Mouse (Mus musculus) MEL (cell line): ENCODE measurements around the gene Slc16a10. TPM values are rescaled to one million over a fixed set of nuclear protein-coding genes. Genes with fewer than 3 reads are reported as not detected.
A peak's percentile ranks its signal among the peaks of the same experiment; 100 is the strongest.

Experiments
- DNase-seq: peaks from one replicate; pipeline ENCODE4 v3.0.0; 2011; ENCODE audit warnings: low read depth, low spot score
- H3K27ac ChIP-seq: 2 replicates; pipeline ENCODE4 v1.5.1; 2012; ENCODE audit warnings: low read depth, mild to moderate bottlenecking, control low read depth, low read length, moderate library complexity; ENCODE audit not compliant: control insufficient read depth
- H3K27me3 ChIP-seq, 2 experiments: fragments of 150-350 bp in 1 of 2; sonication (generic) in 1 of 2; 2 replicates each; pipeline ENCODE4 v1.6.1; 2012; ENCODE audit warnings: low read length in 2 of 2, mild to moderate bottlenecking in 2 of 2, improper control_type of control experiment in 1 of 2, moderate library complexity in 1 of 2; ENCODE audit not compliant: insufficient read depth in 2 of 2, control insufficient read depth in 1 of 2
- H3K36me3 ChIP-seq, 2 experiments: 2 replicates each; pipeline ENCODE4 v1.6.1; 2012 to 2014; ENCODE audit warnings: low read length in 2 of 2, improper control_type of control experiment in 1 of 2, inconsistent platforms in 1 of 2, mild to moderate bottlenecking in 1 of 2; ENCODE audit not compliant: insufficient read depth in 2 of 2, control insufficient read depth in 1 of 2
- H3K4me1 ChIP-seq, 2 experiments: fragments of 150-350 bp in 1 of 2; sonication (generic) in 1 of 2; 2 replicates each; pipeline ENCODE4 v1.6.1; 2012; ENCODE audit warnings: low read length in 2 of 2, improper control_type of control experiment in 1 of 2, mild to moderate bottlenecking in 1 of 2; ENCODE audit not compliant: insufficient read depth in 2 of 2, control insufficient read depth in 1 of 2
- H3K4me3 ChIP-seq, 2 experiments: fragments of 150-350 bp in 1 of 2; sonication (generic) in 1 of 2; 2 replicates each; pipeline ENCODE4 v1.5.1; 2012; ENCODE audit warnings: low read depth in 2 of 2, low read length in 2 of 2, mild to moderate bottlenecking in 2 of 2, moderate library complexity in 2 of 2, control low read depth in 1 of 2, improper control_type of control experiment in 1 of 2; ENCODE audit not compliant: control insufficient read depth in 1 of 2, insufficient read depth in 1 of 2
- H3K79me2 ChIP-seq: 2 replicates; pipeline ENCODE4 v1.6.1; 2012; ENCODE audit warnings: mild to moderate bottlenecking, low read length, moderate library complexity; ENCODE audit not compliant: control insufficient read depth, poor library complexity, insufficient read depth
- H3K9ac ChIP-seq: 2 replicates; pipeline ENCODE4 v1.6.1; 2012; ENCODE audit warnings: low read depth, mild to moderate bottlenecking, control low read depth, low read length, moderate library complexity; ENCODE audit not compliant: control insufficient read depth, poor library complexity, severe bottlenecking
- H3K9me3 ChIP-seq: fragments of 150-350 bp; sonication (generic); replicated peaks from 2 replicates; pipeline ENCODE4 v1.6.1; 2012; ENCODE audit warnings: mild to moderate bottlenecking, low read length, improper control_type of control experiment, moderate library complexity; ENCODE audit not compliant: insufficient read depth
- CHD1 ChIP-seq: IDR thresholded peaks from 2 replicates; pipeline ENCODE4 v1.6.1; 2012; ENCODE audit warnings: low read depth, mild to moderate bottlenecking, inconsistent platforms, low read length, improper control_type of control experiment
- E2F4 ChIP-seq: IDR thresholded peaks from 2 replicates; pipeline ENCODE4 v1.6.1; 2011; ENCODE audit warnings: low read depth, low read length, improper control_type of control experiment, borderline replicate concordance
- EP300 ChIP-seq, 2 experiments: IDR thresholded peaks; 2 replicates each; pipeline ENCODE4 v1.6.1; 2011; ENCODE audit warnings: improper control_type of control experiment in 2 of 2, low read length in 2 of 2, low read depth in 1 of 2, mild to moderate bottlenecking in 1 of 2
- GABPA ChIP-seq: IDR thresholded peaks from 2 replicates; pipeline ENCODE4 v1.6.1; 2012; ENCODE audit warnings: low read depth, mild to moderate bottlenecking, inconsistent platforms, low read length, improper control_type of control experiment, moderate library complexity
- HCFC1 ChIP-seq: IDR thresholded peaks from 2 replicates; pipeline ENCODE4 v1.6.1; 2012; ENCODE audit warnings: low read depth, mild to moderate bottlenecking, inconsistent platforms, low read length, improper control_type of control experiment, moderate library complexity
- JUND ChIP-seq: IDR thresholded peaks from 2 replicates; pipeline ENCODE4 v1.6.1; 2011; ENCODE audit warnings: low read depth, mild to moderate bottlenecking, improper control_type of control experiment, low read length
- MAFK ChIP-seq: IDR thresholded peaks from 2 replicates; pipeline ENCODE4 v1.6.1; 2011; ENCODE audit warnings: low read depth, mild to moderate bottlenecking, low read length, improper control_type of control experiment, borderline replicate concordance
- MAX ChIP-seq: IDR thresholded peaks from 2 replicates; pipeline ENCODE4 v1.6.1; 2011; ENCODE audit warnings: low read length, improper control_type of control experiment
- MAZ ChIP-seq: IDR thresholded peaks from 2 replicates; pipeline ENCODE4 v1.6.1; 2012; ENCODE audit warnings: low read depth, mild to moderate bottlenecking, inconsistent platforms, low read length, improper control_type of control experiment
- MXI1 ChIP-seq: IDR thresholded peaks from 2 replicates; pipeline ENCODE4 v1.6.1; 2011; ENCODE audit warnings: mild to moderate bottlenecking, low read depth, low read length, improper control_type of control experiment
- POLR2A ChIP-seq, 2 experiments: IDR thresholded peaks; 2 replicates each; pipeline ENCODE4 v1.6.1; 2011 to 2012; ENCODE audit warnings: low read length in 2 of 2, mild to moderate bottlenecking in 2 of 2, control low read depth in 1 of 2, improper control_type of control experiment in 1 of 2, low read depth in 1 of 2, moderate library complexity in 1 of 2; ENCODE audit not compliant: control insufficient read depth in 1 of 2, insufficient read depth in 1 of 2, poor library complexity in 1 of 2
- POLR2AphosphoS5 ChIP-seq: IDR thresholded peaks from 2 replicates; pipeline ENCODE4 v1.6.1; 2012; ENCODE audit warnings: low read depth, borderline replicate concordance, mild to moderate bottlenecking, inconsistent platforms, low read length, moderate library complexity, mixed read lengths
- SIN3A ChIP-seq: IDR thresholded peaks from 2 replicates; pipeline ENCODE4 v1.6.1; 2012; ENCODE audit warnings: low read length, improper control_type of control experiment, inconsistent platforms
- TAL1 ChIP-seq: IDR thresholded peaks from 2 replicates; pipeline ENCODE4 v1.6.1; 2012; ENCODE audit warnings: mild to moderate bottlenecking, inconsistent platforms, low read length, moderate library complexity, mixed read lengths
- UBTF ChIP-seq: IDR thresholded peaks from 2 replicates; pipeline ENCODE4 v1.6.1; 2012; ENCODE audit warnings: low read depth, mild to moderate bottlenecking, inconsistent platforms, low read length, improper control_type of control experiment, moderate library complexity, borderline replicate concordance; ENCODE audit not compliant: insufficient read depth
- USF1 ChIP-seq: IDR thresholded peaks from 2 replicates; pipeline ENCODE4 v1.6.1; 2014; ENCODE audit warnings: low read depth, mild to moderate bottlenecking, inconsistent platforms, low read length, improper control_type of control experiment, moderate library complexity
- USF2 ChIP-seq, 2 experiments: IDR thresholded peaks; 2 replicates each; pipeline ENCODE4 v1.6.1; 2011 to 2012; ENCODE audit warnings: improper control_type of control experiment in 2 of 2, low read length in 2 of 2, borderline replicate concordance in 1 of 2, inconsistent platforms in 1 of 2, low read depth in 1 of 2, mild to moderate bottlenecking in 1 of 2; ENCODE audit not compliant: insufficient read depth in 1 of 2
- ZC3H11A ChIP-seq: IDR thresholded peaks from 2 replicates; pipeline ENCODE4 v1.6.1; 2012; ENCODE audit warnings: low read depth, mild to moderate bottlenecking, inconsistent platforms, low read length, improper control_type of control experiment
- ZKSCAN1 ChIP-seq: IDR thresholded peaks from 2 replicates; pipeline ENCODE4 v1.6.1; 2012; ENCODE audit warnings: low read depth, mild to moderate bottlenecking, inconsistent platforms, low read length, improper control_type of control experiment, moderate library complexity
- ZMIZ1 ChIP-seq: IDR thresholded peaks from 2 replicates; pipeline ENCODE4 v1.6.1; 2012; ENCODE audit warnings: low read depth, mild to moderate bottlenecking, inconsistent platforms, low read length, improper control_type of control experiment, moderate library complexity
- polyA plus RNA-seq, 2 experiments: library from polyadenylated mRNA; stranded (reverse) in 1 of 2; unstranded in 1 of 2; fragments of >175 nt in 1 of 2; fragments of >200 nt in 1 of 2; gene quantifications; 2 replicates each; pipeline versions ENCODE4 v1.2.1 to v1.2.4; 2012; ENCODE audit warnings: low replicate concordance in 2 of 2, low read depth in 1 of 2; ENCODE audit not compliant: insufficient read length in 2 of 2, insufficient read depth in 1 of 2, missing spikeins in 1 of 2
- total RNA-seq: library from RNA; depleted of rRNA; stranded (reverse); fragments of 300-350 nt; gene quantifications from 2 replicates; pipeline ENCODE4 v1.2.3, GENCODE M21; 2012

Slc16a10 gene
- total and polyA plus RNA-seq, 3 experiments, result 13.2 to 17.9 TPM; not detected in 1

DNA sequence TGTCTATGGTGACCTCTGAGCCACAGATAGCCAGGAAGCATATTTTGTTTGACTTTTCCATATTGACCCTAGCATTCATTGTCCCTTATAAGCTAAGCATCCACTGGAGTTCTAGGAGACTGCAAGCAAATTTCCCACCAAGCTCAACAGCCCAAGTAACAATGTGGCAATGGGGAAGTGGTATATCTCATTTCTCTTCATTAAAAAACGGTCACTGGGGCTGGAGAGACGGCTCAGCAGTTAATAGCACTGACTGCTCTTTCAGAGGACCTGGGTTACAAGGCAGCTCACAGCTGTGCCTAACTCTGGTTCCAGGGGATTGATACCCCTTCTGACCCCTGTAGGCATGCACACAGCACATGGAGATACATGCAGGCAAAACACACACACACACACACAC is 84.4 kb downstream of the Slc16a10 start:
- TF ChIP-seq TAL1 (no peak), POLR2AphosphoS5 (no peak), POLR2A (IDR thresholded peaks at IDR 0.05; ENCODE audit: control insufficient read depth in 1 of 2, insufficient read depth in 1 of 2, low read depth in 1 of 2, low read length in 2 of 2, poor library complexity in 1 of 2) (no peak), JUND (no peak)
- TF ChIP-seq, all 39 proteins: peak for 0
- H3K9ac ChIP-seq, result no peak overlapping the region
- no peaks in the 10 kb centered on the region for H3K9me3 ChIP-seq
- H3K79me2 ChIP-seq, result no peaks in the 10 kb centered on the region
- H3K36me3 ChIP-seq, result no peaks in the 10 kb centered on the region; a peak in 1 of 4 replicates
- no peaks in the 10 kb centered on the region for H3K4me1 ChIP-seq
- no peak overlapping the region for H3K27ac ChIP-seq
- peak; percentile 18 for DNase-seq
- no peak overlapping the region for H3K4me3 ChIP-seq
- no peaks in the 10 kb centered on the region for H3K27me3 ChIP-seq

GRCm38 (mm10) chr10:40054455-40054854 is 87.6 kb downstream of the Slc16a10 start:
- Histone ChIP-seq H3K27me3 (no peaks in the 10 kb centered on the region), H3K36me3 (no peaks in the 10 kb centered on the region; a peak in 1 of 4 replicates), H3K9ac (no peak overlapping the region), H3K79me2 (no peaks in the 10 kb centered on the region), H3K27ac (no peak overlapping the region), H3K9me3 (no peaks in the 10 kb centered on the region), H3K4me3 (no peak overlapping the region), H3K4me1 (no peaks in the 10 kb centered on the region)
- DNase-seq, result no peak
- TF ChIP-seq USF2 (IDR thresholded peaks at IDR 0.05; ENCODE audit: borderline replicate concordance in 1 of 2, insufficient read depth in 1 of 2, low read depth in 1 of 2, low read length in 2 of 2) (no peak), MAZ (no peak), EP300 (IDR thresholded peaks at IDR 0.05; ENCODE audit: low read depth in 1 of 2, low read length in 2 of 2) (no peak), HCFC1 (no peak), ZC3H11A (no peak), ZKSCAN1 (no peak), POLR2A (IDR thresholded peaks at IDR 0.05; ENCODE audit: control insufficient read depth in 1 of 2, insufficient read depth in 1 of 2, low read depth in 1 of 2, low read length in 2 of 2, poor library complexity in 1 of 2) (no peak), ZMIZ1 (no peak), MAFK (no peak), JUND (no peak), UBTF (no peak), SIN3A (no peak), TAL1 (no peak), CHD1 (no peak), MXI1 (no peak), E2F4 (no peak), MAX (no peak), GABPA (no peak), USF1 (no peak)
